Mouse (Mus musculus) cerebellum, adult 2 months (tissue): ENCODE measurements at regions not wholly inside any gene's neighbourhood (a gene's known extent, or its start where the extent isn't known, plus 50 kb on each side); places are given as distances from the start of the nearest gene placed in this dataset.

Experiments
- CTCF ChIP-seq: fragments of 200-500 bp; IDR thresholded peaks from 2 replicates; pipeline ENCODE4 v1.5.1; 2011; ENCODE audit warnings: low read depth, mild to moderate bottlenecking, control low read depth, low read length, moderate library complexity, borderline replicate concordance; ENCODE audit not compliant: insufficient read depth
- POLR2A ChIP-seq: fragments of 200-500 bp; IDR thresholded peaks from 2 replicates; pipeline ENCODE4 v1.6.1; 2011; ENCODE audit warnings: low read length, control low read depth, borderline replicate concordance; ENCODE audit not compliant: insufficient read depth

DNA sequence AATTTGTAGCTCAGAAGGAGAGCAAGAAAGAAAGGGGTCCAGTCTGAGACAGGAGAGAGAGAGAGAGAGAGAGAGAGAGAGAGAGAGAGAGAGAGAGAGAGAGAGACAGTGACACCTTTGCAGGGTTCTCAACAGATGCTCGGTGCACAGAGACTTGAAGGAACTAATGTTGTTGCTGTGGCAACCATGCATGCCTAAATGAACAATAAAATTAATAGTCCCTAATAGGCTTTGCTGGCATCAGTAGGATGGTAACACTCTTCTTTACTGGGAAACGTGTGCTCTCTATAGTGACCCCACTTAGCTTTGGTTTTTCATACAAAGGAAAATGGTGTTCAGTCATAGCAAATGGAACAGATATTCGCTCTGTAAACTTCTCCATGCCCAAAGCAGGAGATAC, 69.5 kb upstream of the Gnao1 start:
- no peak for TF ChIP-seq POLR2A
- no peak for TF ChIP-seq CTCF
